ENCODE assay signal across 16 mouse cellular contexts in genomic region chr6:68749699-68750098, GRCm38 (mm10).
"Had no signal": no experiment of that assay in that cellular context is flagged by ENCODE, and none has a peak within 500 bp of the region (broad histone marks: within the 10 kb centered on the region; RNA-seq: fewer than 3 reads in every experiment).

No protein-coding gene starts in this region.

- H3K9ac ChIP-seq: neural tube, embryonic 13.5 days; neural tube, embryonic 15.5 days; stomach, embryonic 15.5 days had no signal

- DNase-seq: retina, postnatal 1 day; right cerebral cortex, adult 18-20 months; right cerebral cortex, postnatal 14 days; right cerebral cortex, postnatal 25 days; right cerebral cortex, postnatal 4 days; spleen, adult 18-20 months; thymus, adult 18-20 months; thymus, adult 2 months; thymus, postnatal 14 days; thymus, postnatal 25 days; thymus, postnatal 36 days; thymus, postnatal 4 days had no signal

- H3K27ac ChIP-seq: neural tube, embryonic 13.5 days; neural tube, embryonic 15.5 days; stomach, embryonic 15.5 days; stomach, postnatal 0 days had no signal

- H3K36me3 ChIP-seq: neural tube, embryonic 13.5 days; neural tube, embryonic 15.5 days; stomach, embryonic 15.5 days had no signal

- H3K4me1 ChIP-seq: neural tube, embryonic 13.5 days; neural tube, embryonic 15.5 days; stomach, embryonic 15.5 days had no signal

- H3K27me3 ChIP-seq: neural tube, embryonic 13.5 days; neural tube, embryonic 15.5 days; stomach, embryonic 15.5 days had no signal

- H3K4me3 ChIP-seq: neural tube, embryonic 13.5 days; neural tube, embryonic 15.5 days; stomach, embryonic 15.5 days had no signal

- H3K4me2 ChIP-seq: neural tube, embryonic 13.5 days; neural tube, embryonic 15.5 days; stomach, embryonic 15.5 days had no signal

- H3K9me3 ChIP-seq: neural tube, embryonic 13.5 days; neural tube, embryonic 15.5 days; stomach, embryonic 15.5 days had no signal
